Mouse (Mus musculus): Measurements from ENCODE around the gene H2-Q4.
"Not testable (repeated sequence)": the region's sequence is repeated elsewhere in the genome, so short reads cannot be mapped to it uniquely, and the experiment has no call there.

DNA sequence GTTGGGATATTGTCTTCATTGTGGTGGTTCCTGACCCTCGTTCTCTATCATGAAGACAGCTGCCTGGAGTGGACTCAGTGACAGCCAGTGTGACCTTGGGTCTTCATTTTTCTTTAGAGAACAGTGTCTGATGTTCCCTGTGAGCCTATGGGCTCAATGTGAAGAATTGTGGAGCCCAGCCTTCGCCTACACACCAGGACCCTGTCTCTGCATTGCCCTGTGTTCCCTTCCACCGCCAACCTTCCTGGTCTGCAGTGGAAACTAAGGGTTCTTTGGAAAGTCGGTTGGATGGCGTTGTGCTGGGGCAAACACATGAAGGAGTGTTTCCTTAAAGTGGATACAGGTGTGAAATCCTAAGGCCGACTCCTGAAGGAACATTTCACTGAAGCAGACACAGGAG, 49.5 kb downstream of the H2-Q4 start:
- TF ChIP-seq CTCF, EP300 (IDR thresholded peaks at IDR 0.05; ENCODE audit: low read depth): not testable (repeated sequence)

Data from liver, postnatal 0 days (tissue).